Mouse (Mus musculus) Patski (cell line): ENCODE data around the gene Tgoln1. TPM values are rescaled to one million over a fixed set of nuclear protein-coding genes. Genes with fewer than 3 reads are reported as not detected.

Experiments
- ATAC-seq: fragments of 100-300 bp; one replicate; pipeline ENCODE4 v1.8.0; 2021
- CTCF ChIA-PET: fragments of 350-600 bp; sonication (Branson Sonifier 250); formaldehyde crosslinking; loops from one replicate; lab custom pipeline; 2022; ENCODE audit warnings: inconsistent platforms; lab: Charles Lee
- POLR2A ChIA-PET: fragments of 350-600 bp; sonication (Branson Sonifier 250); formaldehyde crosslinking; loops from one replicate; lab custom pipeline; 2022; ENCODE audit warnings: antibody characterized with exemption, inconsistent platforms; lab: Charles Lee
- DNase-seq: peaks from one replicate; pipeline ENCODE4 v3.0.0-alpha.2; 2011; ENCODE audit warnings: low read depth, low spot score
- H3K27me3 ChIP-seq: fragments of 371-371 bp; one replicate; pipeline ENCODE4 v1.5.1; 2021
- CTCF ChIP-seq: fragments of 100-300 bp; IDR thresholded peaks from one replicate; pipeline ENCODE4 v1.5.1; 2021
- in situ Hi-C: fragments of 300-500 bp; cut with MboI; formaldehyde crosslinking; loops from 3 replicates; pipeline ENCODE4 v1.11.1; 2018; ENCODE audit warnings: low pct_unique_long_range_greater_than_20kb, mixed read lengths
- polyA plus RNA-seq: library from polyadenylated mRNA; unstranded; gene quantifications from one replicate; pipeline ENCODE4 v1.2.3, GENCODE M21; 2021

Tgoln1 gene
- polyA plus RNA-seq, 1 experiment from 2014 or later = 119 TPM

GRCm38 (mm10) chr6:72615561-72616375 lies 1.0 kb downstream of the Tgoln1 start:
- DNase-seq = no peak
- TF ChIP-seq CTCF = no peak
- ATAC-seq = no peak
- ChIA-PET POLR2A (interaction anchor here (1.0 to 1.8 kb wide), 3 partner anchors 13 to 18 kb away, joined by 3 to 5 read pairs (median 4); partner anchors contain the start of genes Elmod3 and Retsat), CTCF (interaction anchor here (1.3 kb wide), 1 partner anchor 14 kb away, joined by 3 read pairs; no protein-coding TSS in a partner anchor)
- in situ Hi-C loops = no loop called here
- H3K27me3 ChIP-seq = no peaks in the 10 kb centered on the region

DNA sequence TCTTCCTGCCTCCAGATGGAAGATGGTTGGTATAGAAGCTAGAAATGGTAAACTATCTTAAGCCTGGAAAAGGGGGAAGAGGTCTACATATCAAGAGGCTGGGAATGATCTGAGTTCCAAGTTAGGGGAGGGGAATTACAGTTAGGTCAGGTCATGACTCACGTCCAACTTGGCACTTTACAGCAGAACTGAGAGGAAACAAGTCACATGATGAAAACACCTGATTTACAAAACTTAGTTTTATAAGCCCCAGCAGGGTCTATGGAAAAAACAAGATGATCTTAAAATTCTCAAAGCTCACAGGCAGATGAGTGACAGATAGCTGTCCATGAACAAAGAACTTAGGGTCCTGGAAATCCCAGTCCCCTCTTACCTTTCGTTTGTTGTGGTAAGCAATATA lies 1.6 kb downstream of the Tgoln1 start:
- CTCF ChIA-PET = interaction anchor here (1.3 kb wide), 1 partner anchor 14 kb away, joined by 3 read pairs; no protein-coding TSS in a partner anchor
- DNase-seq (no peak), ATAC-seq (no peak)
- POLR2A ChIA-PET = interaction anchor here (1.0 to 1.8 kb wide), 3 partner anchors 13 to 17 kb away, joined by 3 to 5 read pairs (median 4); partner anchors contain the start of genes Elmod3 and Retsat
- no peaks in the 10 kb centered on the region for H3K27me3 ChIP-seq
- in situ Hi-C loops = no loop called here
- TF ChIP-seq CTCF = no peak

DNA sequence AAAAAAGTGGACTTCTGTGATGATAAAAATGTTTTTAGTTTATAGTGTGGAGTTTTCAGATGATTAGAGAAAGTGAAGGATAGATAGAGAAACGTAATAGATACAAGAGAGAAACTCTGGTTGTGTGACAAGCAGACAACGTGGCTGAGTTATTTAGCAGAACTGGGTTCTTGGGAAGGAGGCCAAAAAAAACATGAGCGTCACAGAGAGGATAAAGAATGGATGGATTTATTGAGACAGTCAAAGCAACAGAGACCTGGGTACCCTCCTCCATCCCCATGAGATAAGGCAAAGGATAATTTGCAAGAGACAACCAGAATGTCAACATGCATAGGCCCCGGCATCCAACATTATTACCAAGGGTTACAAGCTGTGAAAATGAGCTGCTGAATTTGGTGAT lies 6.5 kb downstream of the Tgoln1 start:
- CTCF ChIA-PET = interaction anchor here (1.0 to 3.1 kb wide), 4 partner anchors 9 to 26 kb away, joined by 3 to 8 read pairs (median 4); no protein-coding TSS in a partner anchor
- no peaks in the 10 kb centered on the region for H3K27me3 ChIP-seq
- in situ Hi-C loops = no loop called here
- no peak for ATAC-seq
- TF ChIP-seq CTCF = no peak
- POLR2A ChIA-PET = no interaction called here
- DNase-seq = no peak

- POLR2A ChIA-PET = interaction anchor here (1.9 kb wide), 1 partner anchor 10 kb away, joined by 8 read pairs; the partner anchor contains the start of genes Elmod3 and Retsat
- ATAC-seq = no peak
- no peaks in the 10 kb centered on the region for H3K27me3 ChIP-seq
- TF ChIP-seq CTCF = no peak
- CTCF ChIA-PET = interaction anchor here (2.0 to 3.1 kb wide), 2 partner anchors 10 to 28 kb away, joined by 8 to 9 read pairs; partner anchors contain the start of genes Elmod3 and Retsat
- no peak for DNase-seq
- in situ Hi-C loops = no loop called here
Measured at GRCm38 (mm10) chr6:72608662-72609184, 8.1 kb downstream of the Tgoln1 start.

- ATAC-seq = no peak
- POLR2A ChIA-PET = interaction anchor here (1.9 kb wide), 1 partner anchor 9 kb away, joined by 8 read pairs; the partner anchor contains the start of genes Elmod3 and Retsat
Measured at GRCm38 (mm10) chr6:72607676-72608075, 9.1 kb downstream of the Tgoln1 start.

GRCm38 (mm10) chr6:72607060-72607459 lies 9.7 kb downstream of the Tgoln1 start:
- in situ Hi-C loops = no loop called here
- H3K27me3 ChIP-seq = no peaks in the 10 kb centered on the region
- POLR2A ChIA-PET = interaction anchor here (1.9 kb wide), 1 partner anchor 9 kb away, joined by 8 read pairs; the partner anchor contains the start of genes Elmod3 and Retsat
- DNase-seq (no peak), ATAC-seq (no peak)
- CTCF ChIA-PET = no interaction called here
- no peak for TF ChIP-seq CTCF

More at GRCm38 (mm10) chr6:72607676-72608075, 9.1 kb downstream of the Tgoln1 start:
- DNase-seq = no peak
- no peak for TF ChIP-seq CTCF
- CTCF ChIA-PET = interaction anchor here (0.7 to 3.1 kb wide), 3 partner anchors 9 to 133 kb away, joined by 3 to 9 read pairs (median 8); partner anchors contain the start of genes Elmod3 and Retsat
- in situ Hi-C loops = no loop called here
- no peaks in the 10 kb centered on the region for H3K27me3 ChIP-seq

DNA sequence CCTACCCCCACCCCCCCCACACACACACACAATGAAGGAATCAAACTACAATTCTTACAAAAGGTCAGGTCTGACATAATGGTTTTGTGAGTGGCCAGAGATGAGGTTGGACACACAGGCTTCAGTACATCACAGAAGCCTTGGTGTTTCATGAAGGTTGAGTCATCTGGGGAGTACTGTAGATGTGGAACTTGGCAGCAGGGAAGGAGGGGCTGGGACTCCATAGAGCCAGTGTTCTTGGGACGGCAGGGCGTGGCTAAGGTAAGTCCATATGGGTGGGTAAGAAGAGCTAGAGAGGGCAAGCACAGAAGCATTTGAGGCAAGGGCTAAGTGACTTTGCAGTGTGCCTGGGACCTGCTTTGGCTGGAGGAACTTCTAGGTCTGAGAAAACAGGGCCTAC lies 12.7 kb downstream of the Tgoln1 start:
- no peak for ATAC-seq
- CTCF ChIA-PET = interaction anchor here (1.5 kb wide), 1 partner anchor 37 kb away, joined by 3 read pairs; no protein-coding TSS in a partner anchor
- no peak for TF ChIP-seq CTCF
- H3K27me3 ChIP-seq = no peaks in the 10 kb centered on the region
- DNase-seq = no peak
- in situ Hi-C loops = no loop called here
- POLR2A ChIA-PET = no interaction called here

DNA sequence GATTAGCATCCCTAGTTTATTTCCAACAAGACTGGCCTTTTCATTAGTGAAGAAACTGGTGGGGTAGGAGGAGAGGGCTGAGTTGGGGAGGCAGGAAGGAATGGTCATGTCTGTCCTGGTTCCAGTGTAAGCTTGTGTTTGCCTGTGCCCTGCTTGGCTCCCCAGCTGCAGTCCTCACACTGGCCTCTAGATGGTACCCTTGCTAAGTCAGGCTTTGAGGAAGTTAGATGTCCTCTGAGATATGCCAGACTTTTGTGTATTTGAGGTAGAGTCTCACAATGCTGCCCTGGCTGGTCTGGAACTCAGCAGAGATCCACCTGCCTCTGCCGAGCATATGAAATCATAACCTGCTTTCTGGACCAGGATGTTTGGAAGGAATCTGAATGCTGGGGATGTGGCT lies 15.1 kb downstream of the Tgoln1 start:
- in situ Hi-C loops = no loop called here
- no peak for DNase-seq
- CTCF ChIA-PET = interaction anchor here (0.8 to 2.0 kb wide), 5 partner anchors 11 to 65 kb away, joined by 3 to 15 read pairs (median 3); no protein-coding TSS in a partner anchor
- no peaks in the 10 kb centered on the region for H3K27me3 ChIP-seq
- peak; percentile 59 for ATAC-seq
- POLR2A ChIA-PET = no interaction called here
- peak; percentile 92 for TF ChIP-seq CTCF

DNA sequence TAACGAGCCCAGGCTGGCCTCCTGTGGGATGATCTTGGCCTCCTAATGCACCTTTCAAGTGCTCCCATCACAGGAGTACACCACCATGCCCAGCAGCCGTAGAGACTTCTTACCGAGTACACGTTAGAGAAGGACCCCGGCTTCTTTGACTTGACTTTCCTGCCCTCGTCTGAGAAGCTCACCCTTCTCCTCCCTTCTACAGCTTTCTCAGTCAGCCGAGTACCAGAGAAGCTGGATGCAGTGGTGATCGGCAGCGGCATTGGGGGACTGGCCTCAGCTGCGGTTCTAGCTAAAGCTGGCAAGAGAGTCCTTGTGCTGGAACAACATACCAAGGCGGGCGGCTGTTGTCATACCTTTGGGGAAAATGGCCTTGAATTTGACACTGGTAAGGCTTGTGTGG lies 16.0 kb downstream of the Tgoln1 start:
- ATAC-seq (no peak), DNase-seq (no peak)
- TF ChIP-seq CTCF = no peak
- ChIA-PET CTCF (interaction anchor here (1.0 kb wide), 1 partner anchor 9 kb away, joined by 3 read pairs; no protein-coding TSS in a partner anchor), POLR2A (no interaction called here)
- no peaks in the 10 kb centered on the region for H3K27me3 ChIP-seq
- in situ Hi-C loops = no loop called here

DNA sequence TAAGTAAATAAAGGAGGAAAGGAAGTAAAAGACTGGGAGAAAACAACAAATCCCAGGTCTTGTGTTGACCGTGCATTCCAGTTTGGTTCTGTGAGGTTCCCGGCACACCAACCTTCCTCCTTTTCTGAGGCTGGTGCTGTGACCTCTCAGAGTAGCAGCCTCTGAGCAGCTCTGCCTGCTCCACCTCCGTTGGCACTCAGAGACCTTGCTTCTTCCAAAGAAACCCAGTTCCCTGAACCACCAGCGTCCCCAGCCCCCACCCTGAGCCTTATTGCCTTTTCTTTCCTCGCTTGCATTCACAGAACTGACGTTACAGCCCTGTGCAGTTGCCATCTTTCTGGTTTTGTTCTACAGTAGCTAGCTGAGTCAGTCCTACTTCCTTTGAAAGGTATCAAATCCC lies 16.6 kb downstream of the Tgoln1 start:
- ATAC-seq (no peak), DNase-seq (no peak)
- ChIA-PET POLR2A (interaction anchor here (1.2 kb wide), 1 partner anchor 15 kb away, joined by 4 read pairs; no protein-coding TSS in a partner anchor), CTCF (interaction anchor here (1.0 to 2.7 kb wide), 2 partner anchors 8 to 10 kb away, joined by 3 to 9 read pairs; no protein-coding TSS in a partner anchor)
- in situ Hi-C loops = no loop called here
- no peak for TF ChIP-seq CTCF
- no peaks in the 10 kb centered on the region for H3K27me3 ChIP-seq
